Mouse (Mus musculus) megakaryocyte progenitor cell, adult 5-6 weeks (primary cell): Measurements from ENCODE around the gene Gclm. TPM values are rescaled to one million over a fixed set of nuclear protein-coding genes. Genes with fewer than 3 reads are reported as not detected.
"Not testable (repeated sequence)": the region's sequence is repeated elsewhere in the genome, so short reads cannot be mapped to it uniquely, and the experiment has no call there.

Source experiments
- ATAC-seq: replicated peaks from 2 replicates; pipeline ENCODE4 v1.8.0; 2016; ENCODE audit warnings: mild to moderate bottlenecking, moderate TSS enrichment, inconsistent platforms; ENCODE audit not compliant: poor library complexity
- total RNA-seq, 2 experiments: library from RNA; stranded (forward) in 1 of 2; stranded (reverse) in 1 of 2; fragments of 157-497, 149-512 nt in 1 of 2; fragments of 200-1000 nt in 1 of 2; gene quantifications; 2 replicates each; pipeline versions ENCODE4 v1.2.3 to v1.2.4; 2015 to 2017

Gclm gene
- total RNA-seq, 2 experiments from 2014 or later: 37.9 to 190 TPM

DNA sequence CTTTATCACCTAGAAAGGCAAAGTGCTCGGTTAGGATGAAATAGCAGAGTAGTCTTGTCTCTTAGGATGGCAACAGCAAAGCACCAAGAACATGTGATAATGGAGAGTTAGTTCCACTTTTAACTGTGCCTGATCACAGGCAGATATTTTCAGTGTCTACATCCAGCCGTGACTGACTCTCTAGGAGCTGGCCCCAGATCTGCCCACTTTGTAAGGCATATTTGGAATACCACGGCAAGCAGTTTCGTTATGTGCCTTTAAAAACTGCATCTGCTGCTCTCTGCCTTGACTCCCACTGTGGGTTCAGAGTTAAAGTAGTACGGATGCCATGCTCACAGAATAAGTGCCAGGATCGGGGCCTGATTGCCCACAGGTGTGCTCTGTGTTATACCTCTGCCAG is 18.4 kb upstream of the Gclm start:
- not testable (repeated sequence) for ATAC-seq

DNA sequence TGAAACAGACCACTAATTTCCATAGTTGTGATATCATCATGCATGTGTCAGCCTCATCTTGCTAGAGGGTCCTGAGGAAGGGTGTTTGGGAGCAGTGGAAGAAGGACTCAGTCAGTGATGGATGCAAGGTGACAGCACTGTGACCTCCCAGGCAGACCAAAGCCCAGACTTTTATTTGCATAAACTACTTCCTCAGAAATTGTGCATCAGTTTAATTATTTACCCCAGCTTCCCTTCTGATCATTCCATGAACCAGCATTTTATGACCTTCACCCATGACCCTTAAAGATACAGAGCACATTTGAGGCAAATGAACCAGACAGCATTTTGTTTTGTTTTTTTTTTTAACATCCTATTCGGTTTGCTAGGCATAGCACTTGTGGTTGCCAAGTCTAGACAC is 9.6 kb upstream of the Gclm start:
- no peak for ATAC-seq

DNA sequence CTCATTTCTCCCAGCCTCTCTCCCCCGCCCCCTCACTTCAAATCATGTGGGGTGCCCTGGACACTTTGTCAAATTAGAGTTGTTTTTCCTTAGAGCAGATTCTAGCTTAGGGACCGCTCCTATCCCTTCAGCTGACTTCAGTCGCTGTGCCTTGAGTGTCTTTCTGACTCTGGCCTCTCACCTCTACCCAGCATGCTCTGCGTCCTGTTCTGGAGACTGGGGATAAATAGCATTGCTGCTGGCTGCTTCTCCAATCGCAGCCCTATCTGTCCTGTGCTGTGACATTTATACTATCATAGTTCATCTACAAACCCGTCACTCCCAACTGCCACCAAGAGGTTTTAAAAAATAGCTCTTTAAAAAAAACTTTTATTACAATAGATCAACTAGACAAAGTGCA is 2.5 kb upstream of the Gclm start:
- ATAC-seq: peak; percentile 40

DNA sequence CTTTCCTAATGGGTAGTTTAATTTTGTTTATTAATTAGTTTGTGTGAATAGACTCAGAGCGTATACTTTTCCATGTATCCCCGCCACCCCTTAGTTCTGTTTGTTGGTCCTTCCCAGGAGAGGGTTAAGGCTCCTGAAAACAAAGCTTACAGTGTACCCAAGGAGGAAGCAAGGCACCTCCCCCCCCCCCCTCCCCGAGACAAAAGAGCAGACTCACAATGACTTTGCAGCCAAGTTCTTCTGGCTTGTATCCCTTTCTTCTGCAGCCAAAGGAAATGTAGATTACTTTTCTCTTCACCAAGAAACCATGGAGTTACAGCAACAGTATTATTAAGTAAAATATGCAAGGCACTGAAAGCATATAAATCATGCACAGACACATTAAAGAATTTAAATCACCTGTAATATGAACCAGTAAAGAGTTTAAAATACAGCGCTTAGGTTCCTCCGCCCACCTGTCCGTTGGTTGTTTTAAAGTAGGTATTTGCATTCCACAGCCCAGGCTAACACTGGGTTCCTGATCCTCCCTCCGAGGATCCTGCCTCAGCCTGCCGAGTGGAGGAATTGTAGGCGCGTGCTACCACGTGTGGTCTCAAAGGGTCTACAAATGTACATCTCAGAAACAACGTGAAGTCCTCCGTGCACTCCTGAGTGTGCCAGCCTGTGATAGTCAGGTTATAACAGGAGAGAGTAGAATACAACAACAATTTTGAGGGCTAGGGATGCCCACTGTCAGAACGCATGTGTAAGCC is 1.8 kb upstream of the Gclm start:
- ATAC-seq: 0 out of 2 replicates have a peak, but pooled peaks have one; percentile 10

DNA sequence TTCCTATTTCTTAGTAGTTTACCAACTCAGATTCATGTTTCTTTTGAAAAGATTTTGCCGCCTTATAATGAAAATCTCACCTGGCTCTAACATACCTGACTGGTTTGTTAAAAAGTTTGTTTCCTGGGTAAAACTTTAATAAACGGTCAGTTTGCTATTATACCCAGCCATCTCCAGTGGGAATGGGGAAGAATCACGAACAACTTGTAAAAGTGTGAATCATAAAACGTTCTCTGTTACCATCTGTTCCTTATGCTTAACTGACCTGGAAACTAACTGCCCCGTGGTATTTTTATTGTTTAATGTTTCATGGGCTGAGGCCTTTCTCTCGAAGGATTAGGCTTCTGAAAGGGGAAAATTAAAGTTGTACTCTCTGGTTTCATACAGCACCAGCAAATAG is 598 bp upstream of the Gclm start:
- no peak for ATAC-seq

DNA sequence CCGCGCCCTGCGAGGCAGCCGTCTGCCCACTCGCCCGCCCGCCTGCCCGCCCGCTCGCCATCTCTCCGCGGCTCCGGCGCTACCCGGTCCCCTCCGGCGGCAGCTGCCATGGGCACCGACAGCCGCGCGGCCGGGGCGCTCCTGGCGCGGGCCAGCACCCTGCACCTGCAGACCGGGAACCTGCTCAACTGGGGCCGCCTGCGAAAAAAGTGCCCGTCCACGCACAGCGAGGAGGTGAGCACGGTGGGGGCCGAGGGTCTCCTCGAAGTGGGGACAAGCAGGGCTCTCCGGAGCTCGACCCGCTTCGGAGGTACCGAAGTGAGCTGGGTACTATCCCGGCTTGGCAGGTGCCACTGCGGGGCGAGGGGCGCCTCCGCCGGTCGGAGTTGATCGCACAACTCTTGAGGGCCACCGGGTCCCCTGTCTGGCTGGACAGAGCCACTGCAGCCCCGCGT is 548 bp downstream of the Gclm start:
- peak; percentile 4; the same call in 1 of the 2 replicates for ATAC-seq

DNA sequence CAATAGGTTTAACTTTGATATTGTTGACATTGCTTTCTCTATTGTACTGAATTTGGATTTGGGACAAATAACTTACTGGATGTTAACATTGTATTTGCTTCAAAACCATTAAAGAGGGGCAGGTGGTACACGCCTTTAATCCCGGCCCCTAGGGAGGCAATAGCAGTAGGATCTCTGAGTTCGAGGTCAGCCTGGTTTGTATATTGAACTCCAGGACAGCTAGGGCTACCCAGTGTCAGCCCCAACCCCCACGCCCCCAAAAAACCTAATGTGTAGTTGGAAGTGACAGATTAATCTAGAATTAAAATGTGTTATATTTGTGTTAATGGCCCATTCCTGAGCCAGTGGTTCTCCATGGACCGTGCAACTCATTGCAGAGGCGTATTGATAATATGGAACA is 1.0 kb downstream of the Gclm start:
- ATAC-seq: no peak

DNA sequence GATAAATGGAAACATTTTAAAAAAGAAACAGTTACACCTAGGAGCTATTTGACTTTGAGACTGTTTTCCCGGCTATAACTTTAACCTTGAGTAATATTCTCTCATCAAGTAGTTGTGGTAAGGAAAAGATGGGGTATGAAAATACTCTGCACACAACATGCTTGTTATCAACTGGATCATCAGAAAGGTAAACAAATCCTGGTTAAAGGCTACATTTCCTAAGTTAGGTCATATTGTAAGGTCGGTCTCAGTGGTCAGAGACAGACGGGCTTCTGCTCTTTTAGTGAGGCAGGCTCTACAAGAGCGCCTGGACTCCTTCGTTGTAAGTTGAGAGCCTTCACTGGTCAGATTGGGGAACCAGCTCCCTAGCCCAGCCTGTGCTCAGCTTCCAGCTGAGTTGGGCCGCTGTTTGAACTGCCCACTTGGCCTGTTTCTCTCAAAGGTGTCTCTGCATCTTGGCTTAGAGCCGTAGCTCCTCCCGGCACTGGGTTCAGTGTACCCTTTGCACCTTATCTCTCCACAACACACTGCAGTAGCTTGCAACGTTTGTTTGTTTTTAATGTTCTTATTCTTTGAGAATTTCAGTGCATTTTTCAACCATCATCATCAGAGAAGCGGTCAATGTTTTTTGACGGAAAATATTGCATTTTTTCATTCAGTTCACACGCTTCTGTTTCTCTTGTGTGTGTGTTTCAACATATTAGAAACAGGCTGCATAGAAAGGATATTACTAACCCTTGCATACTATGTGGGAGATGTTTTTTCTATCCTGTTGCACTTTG is 1.8 kb downstream of the Gclm start:
- ATAC-seq: peak; percentile 47

DNA sequence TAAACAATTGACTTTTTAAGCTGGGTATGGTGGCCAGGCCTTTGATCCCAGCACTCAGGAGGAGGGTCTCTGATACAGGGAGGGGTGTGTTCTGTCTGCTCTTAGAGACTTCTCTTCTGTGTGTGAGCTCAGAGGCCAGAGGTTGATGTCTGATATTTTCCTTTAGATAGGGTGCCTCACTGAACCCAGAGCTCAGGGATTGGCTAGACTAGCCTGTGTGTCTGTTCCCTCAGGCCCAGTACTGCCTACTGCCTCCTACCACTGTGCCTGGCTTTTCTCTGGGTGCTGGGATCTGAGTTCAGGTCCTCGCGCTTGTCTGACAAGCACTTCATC is 2.4 kb downstream of the Gclm start:
- peak; percentile 32 for ATAC-seq

DNA sequence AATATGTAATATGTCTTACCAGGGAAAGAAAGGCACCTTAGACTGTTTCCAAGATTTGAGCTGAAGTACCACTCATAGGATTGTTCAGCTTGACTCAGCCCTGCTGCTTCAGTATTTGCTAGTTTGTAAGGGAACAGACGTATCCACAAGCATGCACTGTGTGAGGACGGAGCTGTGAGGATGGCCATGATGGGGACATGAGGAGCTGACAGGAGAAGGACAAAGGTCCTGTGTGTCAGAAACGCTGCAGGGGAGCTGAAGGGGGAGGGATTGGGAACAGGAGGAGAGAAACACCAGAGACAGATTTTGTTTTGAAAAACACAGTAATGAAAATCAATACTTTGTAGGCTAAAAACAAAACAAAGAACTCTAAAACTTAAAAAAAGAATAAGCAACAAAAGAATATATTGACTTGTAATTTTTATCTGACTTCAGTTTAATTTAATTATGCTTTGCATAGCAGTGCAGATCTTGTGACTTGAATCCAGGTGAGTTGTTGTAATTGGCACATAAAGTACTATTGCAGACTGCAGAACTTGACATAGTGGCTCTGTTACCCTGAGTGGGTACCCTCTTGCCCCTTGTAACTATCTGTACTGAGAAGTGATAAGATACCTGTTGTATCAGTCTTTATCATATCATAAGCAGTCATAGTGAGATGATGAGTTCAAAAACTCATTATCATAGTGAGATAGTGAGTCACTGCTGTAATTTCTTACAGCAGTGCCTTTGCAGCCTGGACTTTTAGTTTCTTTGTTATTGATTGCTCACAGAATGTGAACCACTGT is 7.3 kb downstream of the Gclm start:
- no peak for ATAC-seq

DNA sequence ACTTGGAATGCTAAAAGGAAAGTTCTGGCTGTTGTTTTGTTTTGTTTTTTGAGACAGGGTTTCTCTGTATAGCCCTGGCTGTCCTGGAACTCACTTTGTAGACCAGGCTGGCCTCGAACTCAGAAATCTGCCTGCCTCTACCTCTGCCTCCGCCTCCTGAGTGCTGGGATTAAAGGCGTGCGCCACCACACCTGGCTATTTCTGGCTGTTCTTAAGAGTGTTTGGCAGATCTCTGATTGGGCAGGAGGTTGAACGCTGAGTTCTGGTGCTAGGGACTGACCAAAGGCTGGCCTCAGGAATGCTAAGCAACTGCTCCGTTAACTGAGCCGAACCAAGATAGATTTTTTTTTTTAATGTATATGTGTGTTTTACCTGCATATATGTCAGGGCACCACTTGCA is 8.7 kb downstream of the Gclm start:
- not testable (repeated sequence) for ATAC-seq

DNA sequence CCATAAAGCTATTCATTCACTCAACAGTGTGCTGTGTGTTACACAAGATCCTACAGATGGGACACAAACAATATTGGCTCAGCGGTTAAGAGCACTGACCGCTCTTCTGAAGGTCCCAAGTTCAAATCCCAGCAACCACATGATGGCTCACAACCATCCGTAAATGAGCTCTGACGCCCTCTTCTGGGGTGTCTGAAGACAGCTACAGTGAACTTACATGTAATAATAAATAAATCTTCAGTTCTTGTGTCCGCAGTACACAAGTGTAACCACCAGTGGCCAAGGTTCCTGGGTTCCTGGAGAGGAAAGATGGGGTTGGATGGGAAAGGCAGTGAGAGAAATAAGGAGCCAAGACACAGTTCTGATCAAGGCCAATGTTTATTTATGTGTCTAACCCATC is 24.6 kb downstream of the Gclm start:
- no peak for ATAC-seq

DNA sequence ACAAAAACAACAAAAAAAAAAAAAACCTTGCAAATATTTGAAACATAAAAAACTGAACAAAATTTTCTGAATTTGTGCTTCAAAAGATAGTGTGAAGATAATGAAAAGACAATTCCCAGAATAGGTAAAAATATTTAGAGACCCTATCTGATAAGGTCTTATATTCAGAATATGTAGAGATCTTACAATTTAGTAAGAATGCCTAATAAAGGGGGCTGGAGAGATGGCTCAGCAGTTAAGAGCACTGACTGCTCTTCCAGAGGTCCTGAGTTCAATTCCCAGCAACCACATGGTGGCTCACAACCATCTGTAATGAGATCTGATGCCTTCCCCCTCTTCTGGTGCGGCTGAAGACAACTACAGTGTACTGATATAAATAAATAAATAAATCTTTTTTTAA is 27.2 kb downstream of the Gclm start:
- not testable (repeated sequence) for ATAC-seq

DNA sequence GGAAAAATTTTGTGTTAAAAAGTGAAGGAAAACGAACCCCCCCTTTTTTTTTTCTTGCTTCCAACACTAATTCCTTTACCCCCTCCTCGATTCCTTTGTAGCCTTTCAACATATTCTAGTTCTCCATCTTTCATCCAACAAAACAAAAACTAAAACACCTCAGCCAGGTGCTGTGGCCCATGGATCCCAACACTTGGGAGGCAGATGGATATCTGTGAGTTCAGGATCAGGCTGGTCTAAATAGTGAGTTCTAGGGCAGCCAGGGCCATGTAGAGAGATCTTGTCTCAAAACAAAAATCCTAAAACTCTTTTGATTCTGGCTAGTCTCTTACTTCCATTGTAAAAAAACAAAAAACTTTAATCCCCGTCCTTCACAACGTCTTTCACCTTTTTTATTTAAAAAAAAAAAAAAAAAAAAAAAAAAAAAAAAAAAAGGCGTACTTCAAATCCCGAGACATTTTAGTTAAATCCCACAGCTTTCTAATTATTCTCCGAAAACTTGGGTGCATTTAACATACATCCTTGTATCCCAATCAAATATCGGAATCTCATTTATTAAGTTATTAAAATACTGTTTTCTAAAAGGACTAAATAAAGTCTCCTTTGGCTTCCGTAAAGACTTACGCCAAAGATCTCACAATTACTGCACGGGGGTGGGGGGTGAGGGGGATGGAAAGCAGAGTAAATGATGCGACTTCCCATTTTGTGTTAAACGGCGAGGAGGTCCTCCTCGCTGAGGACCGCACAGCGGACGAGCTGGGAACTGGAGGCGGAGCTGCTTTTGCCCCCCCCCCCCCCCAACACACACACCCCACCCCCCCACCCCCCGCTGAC is 28.3 kb downstream of the Gclm start:
- no peak for ATAC-seq

DNA sequence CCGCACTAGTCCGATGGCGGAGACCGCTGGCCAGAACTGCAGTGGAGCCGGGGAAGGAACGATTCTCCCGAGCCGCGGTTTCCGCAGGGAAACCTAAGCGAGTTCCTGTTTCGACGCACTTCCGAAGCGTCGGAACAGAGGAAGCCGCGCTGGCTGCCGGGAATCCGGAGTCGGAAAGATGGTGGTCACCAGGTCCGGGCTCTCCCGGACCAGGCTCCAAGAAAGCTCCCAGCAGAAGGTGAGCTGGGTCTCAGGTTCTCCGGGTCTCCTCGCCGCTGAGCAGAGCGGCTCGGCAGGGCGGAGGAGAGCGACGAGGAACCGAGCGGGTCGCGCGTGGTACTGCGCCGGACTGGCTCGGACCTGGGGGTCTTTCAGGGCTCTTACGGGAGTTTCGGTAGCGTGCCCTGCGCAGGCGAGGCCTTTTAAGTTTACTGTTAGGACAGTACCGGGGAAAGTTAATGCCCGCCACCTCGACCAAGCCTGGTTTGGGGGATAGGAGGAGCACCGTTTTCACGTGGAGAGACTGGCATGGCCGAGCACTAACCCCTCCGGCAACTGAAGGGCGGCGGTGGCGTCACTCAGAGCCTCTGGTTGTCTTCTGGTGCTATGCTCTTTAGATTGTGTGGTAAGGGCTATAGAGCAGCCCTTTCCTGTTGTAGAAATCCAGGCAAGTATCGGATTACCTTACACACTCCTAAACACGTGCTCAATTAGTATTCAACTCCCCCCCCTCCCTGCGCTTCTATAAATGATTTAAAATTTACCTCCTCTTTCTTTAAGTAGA is 29.1 kb downstream of the Gclm start, which contains the start of gene Dnttip2:
TSS of gene Dnttip2 (plus strand) at position 148 of the 784 bp plus-strand sequence.
- peak; percentile 87 for ATAC-seq

DNA sequence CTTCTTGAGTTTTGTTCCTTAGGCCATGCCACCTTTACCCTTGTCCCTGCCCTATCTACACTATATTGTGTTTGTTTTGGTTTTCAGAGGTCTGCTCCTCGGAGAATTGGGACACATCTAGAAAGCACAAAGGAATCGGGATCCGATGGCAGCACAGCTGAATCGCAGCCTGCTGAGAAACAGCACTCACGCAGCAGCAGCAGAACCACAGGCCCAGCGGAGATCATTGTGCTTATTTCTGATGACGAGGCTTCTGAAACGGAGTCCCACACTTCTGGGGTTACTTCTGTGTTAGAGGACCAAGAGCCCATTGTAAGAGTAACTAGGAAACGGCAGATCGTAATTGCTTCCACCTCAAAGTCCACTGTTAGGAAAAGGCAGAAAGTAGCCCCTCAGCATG is 29.8 kb downstream of the Gclm start:
- no peak for ATAC-seq

DNA sequence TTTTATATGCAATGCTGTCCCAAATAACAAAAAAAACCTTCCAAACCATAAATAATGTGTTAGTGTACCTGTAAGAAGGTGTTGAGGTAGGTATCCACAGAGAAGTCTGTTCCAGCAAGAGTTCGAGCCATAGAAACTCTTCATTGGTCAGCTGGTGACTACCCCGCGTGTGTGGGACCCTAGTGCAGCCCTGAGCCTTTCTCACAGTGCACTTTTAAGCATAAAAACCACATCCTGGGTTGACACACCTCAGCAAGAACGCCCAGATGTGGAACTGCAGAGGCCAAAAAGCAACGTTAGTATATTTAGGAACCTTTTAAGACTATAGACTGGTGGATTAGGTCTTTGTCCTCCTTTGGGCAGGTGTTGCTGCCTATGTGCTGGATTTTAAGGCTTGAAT is 41.8 kb downstream of the Gclm start:
- ATAC-seq: no peak

DNA sequence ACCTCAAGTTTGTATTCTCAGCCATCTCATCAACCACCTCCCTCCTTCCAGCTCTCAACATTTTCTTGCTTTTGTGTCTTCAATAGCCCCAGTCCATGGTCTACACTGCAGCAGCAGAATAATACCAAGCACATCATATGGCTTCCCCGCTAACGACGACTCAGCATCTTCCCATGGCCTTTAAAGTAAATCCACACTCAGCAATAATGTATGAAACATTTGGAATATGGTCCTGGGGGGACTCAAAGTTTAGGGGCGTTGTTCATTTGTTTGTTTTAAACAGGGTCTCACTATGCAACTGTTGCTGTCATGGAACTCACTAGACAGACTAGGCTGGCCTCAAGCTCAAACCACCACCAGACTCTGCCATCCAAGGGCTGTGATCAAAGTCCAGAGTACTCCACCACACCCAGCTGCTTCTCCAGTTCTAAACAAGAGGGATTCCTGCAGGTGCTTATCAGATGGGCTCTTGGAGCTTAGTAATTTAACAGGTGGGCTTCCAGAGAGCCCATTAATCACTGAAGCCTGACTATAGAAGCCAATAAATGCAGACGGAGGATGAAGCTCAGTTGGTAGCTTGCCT is 43.3 kb downstream of the Gclm start:
- ATAC-seq: no peak

DNA sequence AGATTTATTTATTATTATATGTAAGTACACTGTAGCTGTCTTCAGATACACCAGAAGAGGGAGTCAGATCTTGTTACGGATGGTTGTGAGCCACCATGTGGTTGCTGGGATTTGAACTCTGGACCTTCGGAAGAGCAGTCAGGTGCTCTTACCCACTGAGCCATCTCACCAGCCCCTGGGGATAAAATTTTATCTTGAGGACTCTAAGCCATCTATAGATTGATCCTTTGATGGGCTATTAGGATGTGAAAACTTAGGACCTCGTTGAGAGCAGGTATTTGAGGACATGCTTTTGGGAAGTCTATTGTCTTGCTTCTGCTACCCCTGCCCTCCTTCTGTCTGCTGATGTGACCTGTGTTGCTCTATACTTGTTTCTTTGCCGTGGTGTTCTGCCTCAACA is 44.0 kb downstream of the Gclm start:
- not testable (repeated sequence) for ATAC-seq
